Comparison of ENCODE assay signal across 24 mouse cellular contexts in the genomic region with DNA sequence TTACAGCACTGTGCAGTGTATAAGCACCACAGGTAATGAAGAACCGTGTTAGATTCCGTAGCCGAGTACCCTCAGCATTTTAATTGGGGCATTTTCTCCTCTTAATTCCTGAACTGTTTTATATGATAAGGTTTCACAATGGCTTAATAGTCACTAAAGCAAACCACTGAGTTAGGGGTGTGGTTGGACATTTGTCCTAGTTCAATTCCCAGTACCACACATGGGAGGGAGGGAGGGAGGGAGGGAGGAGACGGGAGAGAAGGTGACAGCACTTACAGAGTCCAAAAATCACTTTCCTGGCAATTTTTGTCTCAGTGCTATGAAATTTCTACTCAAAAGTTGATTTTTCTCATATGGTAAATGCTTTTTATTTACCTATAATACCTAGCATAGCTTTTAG.
"Had no signal": no experiment of that assay in that cellular context is flagged by ENCODE, and none has a peak within 500 bp of the region (broad histone marks: within the 10 kb centered on the region; RNA-seq: fewer than 3 reads in every experiment).

No protein-coding gene starts in this region.

- H3K27me3 ChIP-seq: heart, embryonic 13.5 days; heart, embryonic 15.5 days; hindbrain, embryonic 13.5 days; hindbrain, embryonic 15.5 days; kidney, embryonic 15.5 days; limb, embryonic 13.5 days; limb, embryonic 15.5 days; liver, embryonic 13.5 days had no signal

- ATAC-seq: hindbrain, postnatal 0 days; intestine, embryonic 16.5 days had no signal

- DNase-seq: gastrocnemius, postnatal 10 days; gastrocnemius, postnatal 36 days; heart, adult 11 months; heart, adult 2 months; heart, postnatal 14 days; heart, postnatal 36 days; kidney, adult 11 months; kidney, adult 9 months; kidney, postnatal 14 days; kidney, postnatal 36 days; layer of hippocampus, adult 9-11 months; layer of hippocampus, postnatal 36 days; liver, embryonic 13.5 days had no signal

- H3K9ac ChIP-seq: heart, embryonic 13.5 days; heart, embryonic 15.5 days; hindbrain, embryonic 13.5 days; hindbrain, embryonic 15.5 days; kidney, embryonic 15.5 days; limb, embryonic 13.5 days; limb, embryonic 15.5 days; liver, embryonic 13.5 days had no signal

- H3K9me3 ChIP-seq: heart, embryonic 13.5 days; heart, embryonic 15.5 days; hindbrain, embryonic 13.5 days; hindbrain, embryonic 15.5 days; kidney, embryonic 15.5 days; limb, embryonic 13.5 days; limb, embryonic 15.5 days; liver, embryonic 13.5 days had no signal

- H3K4me1 ChIP-seq: heart, embryonic 13.5 days; heart, embryonic 15.5 days; hindbrain, embryonic 13.5 days; hindbrain, embryonic 15.5 days; limb, embryonic 13.5 days; limb, embryonic 15.5 days had no signal

- H3K4me3 ChIP-seq: heart, adult 2 months; heart, embryonic 13.5 days; heart, embryonic 15.5 days; hindbrain, embryonic 13.5 days; hindbrain, embryonic 15.5 days; kidney, embryonic 15.5 days; limb, embryonic 13.5 days; limb, embryonic 15.5 days; liver, embryonic 13.5 days had no signal

- H3K27ac ChIP-seq: heart, adult 2 months; heart, embryonic 13.5 days; heart, embryonic 15.5 days; hindbrain, embryonic 13.5 days; hindbrain, embryonic 15.5 days; hindbrain, postnatal 0 days; kidney, embryonic 15.5 days; kidney, postnatal 0 days; limb, embryonic 13.5 days; limb, embryonic 15.5 days; liver, embryonic 13.5 days had no signal

- H3K4me2 ChIP-seq: heart, embryonic 11.5 days; heart, embryonic 13.5 days; heart, embryonic 15.5 days; hindbrain, embryonic 13.5 days; hindbrain, embryonic 15.5 days; kidney, embryonic 15.5 days; limb, embryonic 13.5 days; limb, embryonic 15.5 days; liver, embryonic 13.5 days had no signal
